Mouse (Mus musculus): ENCODE results near the gene Zic1. TPM values are rescaled to one million over a fixed set of nuclear protein-coding genes. Genes with fewer than 3 reads are reported as not detected.

Zic1 gene
- polyA plus RNA-seq, 1 experiment, result 9.9 TPM

- no peaks in the 10 kb centered on the region for H3K79me3 ChIP-seq (ENCODE audit: low read depth)
- H3K27me3 ChIP-seq (ENCODE audit: control insufficient read depth, insufficient read depth, insufficient read length), result no peaks in the 10 kb centered on the region
- H3K79me2 ChIP-seq (ENCODE audit: control insufficient read depth, insufficient read depth), result peaks cover 6% of the 10 kb centered on the region
- TF ChIP-seq CEBPB (IDR thresholded peaks at IDR 0.05; ENCODE audit: low read depth) (no peak), FOSL1 (IDR thresholded peaks at IDR 0.05; ENCODE audit: insufficient read depth, low read length, poor library complexity, severe bottlenecking) (no peak)
- H3K36me3 ChIP-seq (ENCODE audit: control insufficient read depth, insufficient read depth), result no peaks in the 10 kb centered on the region
- no peak overlapping the region for H3K4me3 ChIP-seq (ENCODE audit: insufficient read depth, poor library complexity, severe bottlenecking)
- peak overlapping the region; percentile 40 for H3ac ChIP-seq (ENCODE audit: control insufficient read depth, insufficient read length, low read depth)
Observed at GRCm38 (mm10) chr9:91361033-91361855, 4.4 kb downstream of the Zic1 start.

GRCm38 (mm10) chr9:91360151-91361032, 5.2 kb downstream of the Zic1 start:
- no peak for TF ChIP-seq CEBPB (IDR thresholded peaks at IDR 0.05; ENCODE audit: low read depth)
- TF ChIP-seq FOSL1 (IDR thresholded peaks at IDR 0.05; ENCODE audit: insufficient read depth, low read length, poor library complexity, severe bottlenecking), result no peak
- no peak for TF ChIP-seq CTCF (IDR thresholded peaks at IDR 0.05; ENCODE audit: control insufficient read depth, insufficient read depth, insufficient read length)
- TF ChIP-seq USF1 (IDR thresholded peaks at IDR 0.05; ENCODE audit: low read depth), result no peak
- no peak for TF ChIP-seq MYOG (IDR thresholded peaks at IDR 0.05; ENCODE audit: control insufficient read depth, extremely low read depth, insufficient read length)
- TF ChIP-seq MYOD1 (IDR thresholded peaks at IDR 0.05; ENCODE audit: control insufficient read depth, insufficient read length, low read depth), result no peak
- TF ChIP-seq MAX (IDR thresholded peaks at IDR 0.05), result no peak
- Histone ChIP-seq H3K27me3 (ENCODE audit: control insufficient read depth, insufficient read depth, insufficient read length) (no peaks in the 10 kb centered on the region), H3K4me3 (ENCODE audit: insufficient read depth, poor library complexity, severe bottlenecking) (no peak overlapping the region)

GRCm38 (mm10) chr9:91358851-91359687, 6.5 kb downstream of the Zic1 start:
- no peaks in the 10 kb centered on the region for H3K27me3 ChIP-seq (ENCODE audit: control insufficient read depth, insufficient read depth, insufficient read length)
- H3K4me3 ChIP-seq (ENCODE audit: insufficient read depth, poor library complexity, severe bottlenecking), result no peak overlapping the region
- peaks cover 6% of the 10 kb centered on the region for H3K79me2 ChIP-seq (ENCODE audit: control insufficient read depth, insufficient read depth)
- H3K36me3 ChIP-seq (ENCODE audit: control insufficient read depth, insufficient read depth), result no peaks in the 10 kb centered on the region
- TF ChIP-seq USF1 (IDR thresholded peaks at IDR 0.05; ENCODE audit: low read depth), result no peak
- TF ChIP-seq MYOD1 (IDR thresholded peaks at IDR 0.05; ENCODE audit: control insufficient read depth, insufficient read length, low read depth), result no peak
- no peak for TF ChIP-seq MYOG (IDR thresholded peaks at IDR 0.05; ENCODE audit: control insufficient read depth, extremely low read depth, insufficient read length)
- TF ChIP-seq FOSL1 (IDR thresholded peaks at IDR 0.05; ENCODE audit: insufficient read depth, low read length, poor library complexity, severe bottlenecking), result no peak
- no peak for TF ChIP-seq CTCF (IDR thresholded peaks at IDR 0.05; ENCODE audit: control insufficient read depth, insufficient read depth, insufficient read length)
- TF ChIP-seq MAX (IDR thresholded peaks at IDR 0.05), result no peak
- no peak for TF ChIP-seq CEBPB (IDR thresholded peaks at IDR 0.05; ENCODE audit: low read depth)
- no peaks in the 10 kb centered on the region for H3K79me3 ChIP-seq (ENCODE audit: low read depth)
- no peak overlapping the region for H3ac ChIP-seq (ENCODE audit: control insufficient read depth, insufficient read length, low read depth)

More at GRCm38 (mm10) chr9:91360151-91361032, 5.2 kb downstream of the Zic1 start:
- Histone ChIP-seq H3ac (ENCODE audit: control insufficient read depth, insufficient read length, low read depth) (no peak overlapping the region), H3K36me3 (ENCODE audit: control insufficient read depth, insufficient read depth) (no peaks in the 10 kb centered on the region), H3K79me3 (ENCODE audit: low read depth) (no peaks in the 10 kb centered on the region), H3K79me2 (ENCODE audit: control insufficient read depth, insufficient read depth) (peaks cover 6% of the 10 kb centered on the region)

GRCm38 (mm10) chr9:91357321-91357720, 8.3 kb downstream of the Zic1 start:
- Histone ChIP-seq H3K4me3 (ENCODE audit: insufficient read depth, poor library complexity, severe bottlenecking) (no peak overlapping the region), H3K36me3 (ENCODE audit: control insufficient read depth, insufficient read depth) (no peaks in the 10 kb centered on the region), H3K79me3 (ENCODE audit: low read depth) (no peaks in the 10 kb centered on the region), H3K79me2 (ENCODE audit: control insufficient read depth, insufficient read depth) (no peaks in the 10 kb centered on the region), H3ac (ENCODE audit: control insufficient read depth, insufficient read length, low read depth) (no peak overlapping the region), H3K27me3 (ENCODE audit: control insufficient read depth, insufficient read depth, insufficient read length) (no peaks in the 10 kb centered on the region)
- TF ChIP-seq MYOD1 (IDR thresholded peaks at IDR 0.05; ENCODE audit: control insufficient read depth, insufficient read length, low read depth) (no peak), USF1 (IDR thresholded peaks at IDR 0.05; ENCODE audit: low read depth) (no peak), MAX (IDR thresholded peaks at IDR 0.05) (no peak), FOSL1 (IDR thresholded peaks at IDR 0.05; ENCODE audit: insufficient read depth, low read length, poor library complexity, severe bottlenecking) (no peak), CEBPB (IDR thresholded peaks at IDR 0.05; ENCODE audit: low read depth) (no peak), MYOG (IDR thresholded peaks at IDR 0.05; ENCODE audit: control insufficient read depth, extremely low read depth, insufficient read length) (no peak), CTCF (IDR thresholded peaks at IDR 0.05; ENCODE audit: control insufficient read depth, insufficient read depth, insufficient read length) (no peak)

- Histone ChIP-seq H3K36me3 (ENCODE audit: control insufficient read depth, insufficient read depth) (no peaks in the 10 kb centered on the region), H3K79me3 (ENCODE audit: low read depth) (no peaks in the 10 kb centered on the region), H3K4me3 (ENCODE audit: insufficient read depth, poor library complexity, severe bottlenecking) (no peak overlapping the region), H3ac (ENCODE audit: control insufficient read depth, insufficient read length, low read depth) (no peak overlapping the region), H3K27me3 (ENCODE audit: control insufficient read depth, insufficient read depth, insufficient read length) (no peaks in the 10 kb centered on the region), H3K79me2 (ENCODE audit: control insufficient read depth, insufficient read depth) (no peaks in the 10 kb centered on the region)
- TF ChIP-seq MYOD1 (IDR thresholded peaks at IDR 0.05; ENCODE audit: control insufficient read depth, insufficient read length, low read depth), result no peak
- no peak for TF ChIP-seq CEBPB (IDR thresholded peaks at IDR 0.05; ENCODE audit: low read depth)
- no peak for TF ChIP-seq FOSL1 (IDR thresholded peaks at IDR 0.05; ENCODE audit: insufficient read depth, low read length, poor library complexity, severe bottlenecking)
- no peak for TF ChIP-seq MAX (IDR thresholded peaks at IDR 0.05)
Observed at GRCm38 (mm10) chr9:91356353-91356740, 9.3 kb downstream of the Zic1 start.

Measured in C2C12 (cell line).